ENCODE assay signal across 7 mouse cellular contexts in genomic region chr16:67620826-67621505, GRCm38 (mm10). TPM values are rescaled to one million over a fixed set of nuclear protein-coding genes. Genes with fewer than 3 reads are reported as not detected.
DNase-seq lines count a peak whose midpoint lies in the region; ATAC-seq and TF ChIP-seq lines count a peak whose summit lies in the region.

Cadm2 (minus strand) TSS chr16:67620908.

- no peak within 1 kb of the TSS; the same call in 1 of the 2 replicates for H3K27ac ChIP-seq in embryonic facial prominence, embryonic 14.5 days (replicated peaks; ENCODE audit: low read depth, low read length)
- H3K27ac ChIP-seq in limb, embryonic 10.5 days = peak within 1 kb of the TSS; percentile 80
- peak within 1 kb of the TSS; percentile 79 for H3K27ac ChIP-seq in midbrain, embryonic 12.5 days (replicated peaks)
- no peak within 1 kb of the TSS for H3K27ac ChIP-seq in small intestine, adult 2 months (ENCODE audit: insufficient read depth, low read depth, low read length)

- no peaks in the 10 kb centered on the region for H3K4me1 ChIP-seq in embryonic facial prominence, embryonic 14.5 days (ENCODE audit: control insufficient read depth, insufficient read depth, low read length)
- H3K4me1 ChIP-seq in limb, embryonic 10.5 days = peaks cover 20% of the 10 kb centered on the region
- peaks cover 11% of the 10 kb centered on the region; the same call in 1 of the 2 replicates for H3K4me1 ChIP-seq in midbrain, embryonic 12.5 days
- H3K4me1 ChIP-seq in small intestine, adult 2 months (ENCODE audit: control insufficient read depth, insufficient read depth, insufficient read length, low read length) = peaks cover 7% of the 10 kb centered on the region

- peak; percentile 95 for DNase-seq in brain, embryonic 18.5 days (ENCODE audit: low read depth, low spot score)
- DNase-seq in embryonic facial prominence, embryonic 14.5 days (ENCODE audit: low spot score) = peak; percentile 97
- DNase-seq in heart, adult 18-20 months = peak; percentile 78 to 84
- peak; percentile 92 for DNase-seq in kidney, adult 11 months
- DNase-seq in limb, embryonic 10.5 days (ENCODE audit: low spot score) = peak; percentile 88

- H3K4me2 ChIP-seq in embryonic facial prominence, embryonic 14.5 days (ENCODE audit: low read depth, low read length) = peak within 1 kb of the TSS; percentile 85
- H3K4me2 ChIP-seq in midbrain, embryonic 12.5 days (replicated peaks) = peak within 1 kb of the TSS; percentile 64

- peak within 1 kb of the TSS; percentile 59 for H3K9ac ChIP-seq in embryonic facial prominence, embryonic 14.5 days (ENCODE audit: low read depth, low read length)
- H3K9ac ChIP-seq in midbrain, embryonic 12.5 days (replicated peaks) = peak within 1 kb of the TSS; percentile 73

- H3K36me3 ChIP-seq in embryonic facial prominence, embryonic 14.5 days (ENCODE audit: control insufficient read depth, insufficient read depth, low read length) = no peaks in the 10 kb centered on the region
- H3K36me3 ChIP-seq in limb, embryonic 10.5 days = no peaks in the 10 kb centered on the region
- no peaks in the 10 kb centered on the region for H3K36me3 ChIP-seq in midbrain, embryonic 12.5 days
- H3K36me3 ChIP-seq in small intestine, adult 2 months (ENCODE audit: control insufficient read depth, insufficient read depth, low read length) = no peaks in the 10 kb centered on the region

- WGBS in embryonic facial prominence, embryonic 14.5 days = 6% methylated on average over 10 of the region's 35 CpGs
- WGBS in limb, embryonic 10.5 days = 2% methylated on average over 20 of the region's 35 CpGs
- WGBS in midbrain, embryonic 12.5 days = 2% methylated on average over 20 of the region's 35 CpGs
- WGBS in small intestine, adult 2 months = 2% methylated on average over 23 of the region's 35 CpGs

- TF ChIP-seq CTCF in small intestine, adult 2 months (IDR thresholded peaks at IDR 0.05; ENCODE audit: extremely low read depth, insufficient read length, insufficient replicate concordance, low read depth, low read length) = no peak

- H3K9me3 ChIP-seq in embryonic facial prominence, embryonic 14.5 days (ENCODE audit: control insufficient read depth, low read length) = peaks cover 13% of the 10 kb centered on the region; the same call in 1 of the 2 replicates
- H3K9me3 ChIP-seq in limb, embryonic 10.5 days (replicated peaks) = no peaks in the 10 kb centered on the region
- H3K9me3 ChIP-seq in midbrain, embryonic 12.5 days = no peaks in the 10 kb centered on the region

- ATAC-seq in embryonic facial prominence, embryonic 14.5 days (ENCODE audit: low read depth) = peak; percentile 100
- ATAC-seq in midbrain, embryonic 12.5 days (ENCODE audit: low FRiP score, low read depth) = peak; percentile 99

- H3K4me3 ChIP-seq in embryonic facial prominence, embryonic 14.5 days (ENCODE audit: low read depth, low read length) = peak within 1 kb of the TSS; percentile 67
- H3K4me3 ChIP-seq in limb, embryonic 10.5 days = peak within 1 kb of the TSS; percentile 78
- peak within 1 kb of the TSS; percentile 72 for H3K4me3 ChIP-seq in midbrain, embryonic 12.5 days
- peak within 1 kb of the TSS; percentile 61 for H3K4me3 ChIP-seq in small intestine, adult 2 months (ENCODE audit: low read depth, low read length)

- TF ChIP-seq POLR2A in small intestine, adult 2 months (IDR thresholded peaks at IDR 0.05; ENCODE audit: low read depth, low read length) = no peak

- H3K27me3 ChIP-seq in embryonic facial prominence, embryonic 14.5 days (replicated peaks; ENCODE audit: control insufficient read depth, insufficient read depth, low read length) = peaks cover 16% of the 10 kb centered on the region; the same call in 1 of the 2 replicates
- peaks cover 32% of the 10 kb centered on the region for H3K27me3 ChIP-seq in limb, embryonic 10.5 days (ENCODE audit: low read depth, poor library complexity, severe bottlenecking)
- H3K27me3 ChIP-seq in midbrain, embryonic 12.5 days = peaks cover 12% of the 10 kb centered on the region; the same call in 1 of the 2 replicates
- H3K27me3 ChIP-seq in small intestine, adult 2 months (ENCODE audit: control insufficient read depth, insufficient read depth, low read length) = peaks cover 26% of the 10 kb centered on the region

RNA-seq across cellular contexts. Expression of gene Cadm2, which starts in this region (rescaled TPM):
- 3.2 and 5.1 TPM in 2 replicates for polyA plus RNA-seq in embryonic facial prominence, embryonic 14.5 days (2014; fragmentation: Nextera tagmentation; extraction: Ambion mirVana)
- total RNA-seq in heart, adult 18-20 months (2021) = under 1 TPM; 0.51 to 0.62 TPM
- polyA plus RNA-seq in limb, embryonic 10.5 days (2016; fragmentation: Nextera tagmentation; extraction: Ambion mirVana) = 1.4 and 2.6 TPM in 2 replicates
- polyA plus RNA-seq in midbrain, embryonic 12.5 days (2016; fragmentation: Nextera tagmentation; extraction: Ambion mirVana) = 8.2 and 9.2 TPM in 2 replicates
- polyA plus RNA-seq in small intestine, adult 2 months (2012; rRNA removed) = 0.04 and 0.10 TPM in 2 replicates

Comparison
In these comparisons a context has a peak if more than half of its experiments do, and no peak if none do; other contexts are left out.
1. Peak in DNase-seq in heart, adult 18-20 months; RNA of the gene not detected or under 1 TPM.
2. H3K27ac ChIP-seq: peak in limb, embryonic 10.5 days (single experiment) and midbrain, embryonic 12.5 days (single experiment); none in embryonic facial prominence, embryonic 14.5 days (single experiment) and small intestine, adult 2 months (single experiment).
3. Peak in every context shown above with its lines, with median percentiles within 50 percentile points of each other: DNase-seq and H3K4me3 ChIP-seq.